Mouse (Mus musculus) induced T-regulatory cell, adult 2 months (primary cell): ENCODE measurements around the gene 1810043G02Rik.
"Not testable (repeated sequence)": the region's sequence is repeated elsewhere in the genome, so short reads cannot be mapped to it uniquely, and the experiment has no call there.

Source experiments
- DNase-seq: peaks from one replicate; pipeline ENCODE4 v3.0.0-alpha.2; 2012; ENCODE audit warnings: low read depth

Gene 1810043G02Rik

GRCm38 (mm10) chr10:78005791-78006438, 27.6 kb downstream of the 1810043G02Rik start:
- no peak for DNase-seq

GRCm38 (mm10) chr10:78007203-78007602, 28.9 kb downstream of the 1810043G02Rik start:
- no peak for DNase-seq

- DNase-seq = peak; percentile 18
Measured at GRCm38 (mm10) chr10:78008169-78008568, 29.8 kb downstream of the 1810043G02Rik start.

GRCm38 (mm10) chr10:78009184-78009944, 31.0 kb downstream of the 1810043G02Rik start:
- DNase-seq = peak; percentile 98

GRCm38 (mm10) chr10:78009945-78010293, 31.6 kb downstream of the 1810043G02Rik start, which contains the start of gene Pfkl:
Gene Pfkl, minus strand, starts transcription at chr10:78010083.
- no peak for DNase-seq

GRCm38 (mm10) chr10:78010335-78010734, 32.0 kb downstream of the 1810043G02Rik start:
- peak; percentile 47 for DNase-seq

GRCm38 (mm10) chr10:78011116-78011515, 32.8 kb downstream of the 1810043G02Rik start:
- peak; percentile 20 for DNase-seq

GRCm38 (mm10) chr10:78012661-78013495, 34.6 kb downstream of the 1810043G02Rik start:
- no peak for DNase-seq

- DNase-seq = no peak
Measured at GRCm38 (mm10) chr10:78015489-78015888, 37.2 kb downstream of the 1810043G02Rik start.

GRCm38 (mm10) chr10:78016366-78016765, 38.0 kb downstream of the 1810043G02Rik start:
- DNase-seq = no peak

- DNase-seq = peak; percentile 89
Measured at GRCm38 (mm10) chr10:78018797-78019203, 40.5 kb downstream of the 1810043G02Rik start.

GRCm38 (mm10) chr10:78019291-78019690, 41.0 kb downstream of the 1810043G02Rik start:
- DNase-seq = no peak

GRCm38 (mm10) chr10:78019984-78020383, 41.7 kb downstream of the 1810043G02Rik start:
- DNase-seq = not testable (repeated sequence)

- peak; percentile 51 for DNase-seq
Measured at GRCm38 (mm10) chr10:78025453-78025852, 47.1 kb downstream of the 1810043G02Rik start.

- peak; percentile 88 for DNase-seq
Measured at GRCm38 (mm10) chr10:78028129-78028528, 49.8 kb downstream of the 1810043G02Rik start.

GRCm38 (mm10) chr10:78029080-78029479, 50.8 kb downstream of the 1810043G02Rik start:
- DNase-seq = no peak

GRCm38 (mm10) chr10:78031987-78032386, 53.7 kb downstream of the 1810043G02Rik start:
- no peak for DNase-seq
